Mouse (Mus musculus) thymus, postnatal 0 days (tissue): ENCODE data around the gene Tefm. TPM values are rescaled to one million over a fixed set of nuclear protein-coding genes. Genes with fewer than 3 reads are reported as not detected.
"Not testable (repeated sequence)": the region's sequence is repeated elsewhere in the genome, so short reads cannot be mapped to it uniquely, and the experiment has no call there.

Source experiments
- DNase-seq: peaks from one replicate; pipeline ENCODE4 v3.0.0-alpha.2; 2015; ENCODE audit warnings: low spot score
- polyA plus RNA-seq: library from polyadenylated mRNA; unstranded; fragments of >200 nt; fragmentation: Nextera tagmentation; extraction: Ambion mirVana; gene quantifications from 2 replicates; pipeline ENCODE4 v1.2.1, GENCODE M21; 2015

The Tefm gene
- polyA plus RNA-seq, 1 experiment from 2014 or later: 39.2 TPM

DNA sequence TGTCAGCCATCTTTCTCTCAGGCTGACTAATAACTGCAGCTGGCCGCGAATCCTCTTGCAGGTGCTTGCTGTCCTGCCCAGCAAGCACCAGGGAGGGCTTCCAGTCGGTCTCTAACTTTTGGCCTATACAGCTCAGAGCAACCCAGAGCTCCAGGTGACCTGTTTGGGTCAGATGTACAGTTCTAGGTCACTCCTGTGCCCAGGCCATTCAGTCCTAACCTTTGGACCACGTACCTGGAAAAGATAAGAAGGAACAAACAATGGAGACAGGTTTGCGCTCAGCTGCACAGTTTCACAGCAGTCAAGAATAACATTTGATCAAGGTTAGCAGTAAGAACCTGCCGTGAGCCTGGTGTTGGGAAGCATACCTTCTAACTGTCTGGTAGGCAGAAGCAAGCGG is 17.0 kb upstream of the Tefm start:
- DNase-seq: no peak

DNA sequence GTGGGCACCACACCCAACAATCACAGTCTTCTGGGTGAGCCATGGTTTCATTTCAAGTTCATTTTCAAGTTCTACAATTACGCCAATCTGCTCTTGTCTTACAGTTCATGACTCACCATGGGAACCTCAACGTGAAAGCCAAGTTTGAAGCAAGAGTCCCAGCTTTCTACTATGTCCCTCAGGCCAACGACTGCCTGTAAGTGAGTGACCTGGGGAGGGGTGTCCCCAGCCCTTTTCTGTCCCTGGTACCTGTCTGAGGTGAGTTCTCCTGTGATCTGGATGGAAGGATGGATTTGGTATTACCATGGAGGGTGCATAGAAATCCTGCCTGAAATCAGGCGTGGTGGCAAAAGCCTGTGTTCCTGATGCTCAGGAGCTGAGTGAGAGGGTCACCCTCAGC is 14.9 kb upstream of the Tefm start:
- no peak for DNase-seq

DNA sequence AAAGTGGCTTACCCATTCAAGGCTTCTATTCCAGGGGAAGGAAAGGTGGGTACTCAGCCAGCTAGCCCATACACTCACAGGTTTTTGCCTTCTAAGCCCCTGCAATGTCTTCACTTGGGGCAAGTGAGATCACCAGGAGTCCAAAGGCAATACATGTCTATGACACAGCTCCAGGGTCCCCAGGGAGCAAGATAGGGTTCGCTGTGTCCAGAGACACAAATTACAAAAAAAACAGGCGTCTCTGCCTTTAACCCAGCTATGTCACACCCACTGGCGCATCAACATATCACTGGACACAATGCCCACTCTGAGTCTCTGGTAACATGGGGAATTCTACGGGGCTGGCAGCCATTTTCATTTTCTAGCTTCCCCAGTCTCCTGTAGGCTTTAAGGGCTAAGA is 14.0 kb upstream of the Tefm start:
- DNase-seq: no peak

DNA sequence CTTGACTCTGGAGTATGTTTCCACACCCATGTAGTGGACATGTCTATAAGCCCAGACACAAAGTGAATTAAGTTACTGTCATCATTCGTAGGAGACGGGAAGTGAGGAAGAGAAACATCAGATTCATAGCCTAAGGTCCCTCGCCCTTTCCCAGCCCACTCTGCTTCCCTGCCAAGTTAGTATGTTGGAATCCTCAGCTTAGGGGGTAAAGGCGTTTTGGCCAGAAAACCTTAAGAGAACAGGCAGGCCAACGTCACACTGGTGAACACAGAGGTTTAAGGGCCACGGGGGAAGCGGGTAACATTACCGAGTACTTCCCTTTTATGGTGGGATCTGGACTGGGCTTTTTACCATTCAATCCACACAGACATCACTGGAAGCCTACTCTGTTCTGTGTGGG is 13.6 kb upstream of the Tefm start:
- no peak for DNase-seq

DNA sequence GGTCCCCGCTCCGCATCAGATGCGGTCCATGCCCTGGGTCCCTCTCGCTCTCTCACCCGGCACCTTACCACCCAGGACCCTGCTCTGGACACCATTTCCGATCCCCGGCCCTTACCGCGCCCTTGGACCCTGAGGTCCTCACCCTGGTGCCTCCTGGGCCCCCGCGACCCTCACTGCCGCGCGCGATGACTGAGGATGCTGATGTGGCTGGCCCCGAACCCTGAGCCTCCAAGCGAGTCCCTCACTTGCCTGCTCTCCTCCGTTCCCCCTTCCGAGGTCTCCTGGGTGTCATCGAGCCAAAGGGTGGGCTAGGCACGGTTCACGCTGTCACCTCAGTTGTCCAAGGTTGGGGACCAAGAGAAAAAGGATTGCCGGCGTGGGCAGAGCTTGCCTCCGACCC is 12.5 kb upstream of the Tefm start:
- DNase-seq: no peak

DNA sequence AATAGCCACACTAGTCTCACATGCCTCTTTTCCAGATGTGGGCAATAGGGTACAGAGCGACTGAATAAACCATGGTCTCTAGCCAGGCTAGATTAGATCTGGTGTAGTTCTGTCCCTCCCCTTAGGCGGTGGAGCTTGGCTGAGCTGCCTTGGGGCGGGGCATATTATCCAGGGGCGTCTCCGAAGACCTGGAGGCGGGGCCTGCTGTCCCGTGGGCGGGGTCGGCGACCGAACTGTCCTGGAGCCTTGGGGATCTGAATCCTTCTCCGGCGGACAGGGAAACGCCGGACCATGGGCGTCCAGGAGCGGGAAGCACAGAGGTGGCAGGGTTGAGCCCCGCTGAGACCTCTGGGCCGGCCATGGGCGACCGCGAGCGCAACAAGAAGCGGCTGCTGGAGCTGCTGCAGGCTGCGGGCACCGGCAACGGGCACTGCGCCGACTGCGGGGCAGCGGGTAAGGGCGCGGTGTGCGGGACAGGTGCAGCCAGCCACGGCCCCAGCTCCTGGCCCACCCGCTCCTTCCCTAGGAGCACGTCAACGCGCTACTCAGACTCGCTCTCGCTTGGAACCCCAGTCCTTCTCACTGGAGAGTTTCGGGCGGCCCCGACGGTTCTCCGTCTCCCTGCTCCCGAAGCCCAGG is 12.0 kb upstream of the Tefm start, which contains the start of gene Adap2:
Gene Adap2, plus strand, starts transcription at position 249 of the 639 bp plus-strand sequence.
- DNase-seq: peak; percentile 78

DNA sequence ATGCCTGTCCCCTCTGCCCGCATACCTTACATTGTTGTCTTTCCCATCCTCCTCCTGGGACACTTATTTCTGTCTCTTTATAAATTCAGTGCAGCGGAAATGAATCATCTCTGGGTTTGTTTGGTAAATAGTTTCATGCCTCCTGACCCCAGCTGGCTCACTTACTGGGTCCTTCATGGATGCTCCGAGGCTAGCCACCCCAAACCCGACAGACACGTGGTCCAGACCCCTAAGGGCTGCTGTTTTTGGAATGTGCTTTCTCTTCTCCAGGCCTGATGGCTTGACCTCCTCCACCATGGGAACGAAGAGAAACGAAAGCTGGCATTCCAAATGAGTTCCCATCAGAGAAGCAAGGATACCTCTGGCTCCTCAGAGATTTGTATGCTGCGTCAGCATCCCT is 10.4 kb upstream of the Tefm start:
- no peak for DNase-seq

DNA sequence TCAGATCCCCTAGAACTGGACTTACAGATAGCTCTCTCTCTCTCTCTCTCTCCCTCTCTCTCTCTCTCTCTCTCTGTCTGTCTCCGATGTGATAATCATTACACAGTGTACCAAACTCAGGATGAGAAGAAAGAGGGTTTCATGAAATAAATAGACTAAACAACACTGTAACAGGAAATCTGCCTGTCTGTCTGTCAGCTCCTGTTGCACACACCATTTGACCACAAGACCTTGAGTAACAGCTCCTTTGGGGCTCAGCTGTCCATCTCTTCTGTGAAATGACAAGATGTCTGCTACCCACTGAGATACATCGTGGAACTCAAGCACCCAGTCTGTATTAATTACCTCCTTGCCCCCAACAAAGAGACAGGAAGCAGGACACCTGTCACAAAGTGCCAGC is 9.6 kb upstream of the Tefm start:
- DNase-seq: no peak

DNA sequence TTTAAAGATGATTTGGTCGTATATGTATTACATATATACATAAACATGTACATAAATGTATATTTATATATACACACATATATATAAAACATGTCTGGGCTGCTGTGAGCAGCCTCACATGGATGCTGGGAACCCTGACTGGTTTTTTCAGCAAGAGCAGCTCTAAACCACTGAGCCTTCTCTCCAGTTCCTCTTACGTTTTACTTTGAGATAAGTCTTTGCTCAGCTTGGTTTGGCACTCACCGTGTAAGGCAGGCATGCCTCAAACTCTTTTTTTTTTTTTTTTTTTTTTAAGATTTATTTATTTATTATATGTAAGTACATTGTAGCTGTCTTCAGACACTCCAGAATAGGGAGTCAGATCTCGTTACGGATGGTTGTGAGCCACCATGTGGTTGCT is 8.6 kb upstream of the Tefm start:
- DNase-seq: no peak

DNA sequence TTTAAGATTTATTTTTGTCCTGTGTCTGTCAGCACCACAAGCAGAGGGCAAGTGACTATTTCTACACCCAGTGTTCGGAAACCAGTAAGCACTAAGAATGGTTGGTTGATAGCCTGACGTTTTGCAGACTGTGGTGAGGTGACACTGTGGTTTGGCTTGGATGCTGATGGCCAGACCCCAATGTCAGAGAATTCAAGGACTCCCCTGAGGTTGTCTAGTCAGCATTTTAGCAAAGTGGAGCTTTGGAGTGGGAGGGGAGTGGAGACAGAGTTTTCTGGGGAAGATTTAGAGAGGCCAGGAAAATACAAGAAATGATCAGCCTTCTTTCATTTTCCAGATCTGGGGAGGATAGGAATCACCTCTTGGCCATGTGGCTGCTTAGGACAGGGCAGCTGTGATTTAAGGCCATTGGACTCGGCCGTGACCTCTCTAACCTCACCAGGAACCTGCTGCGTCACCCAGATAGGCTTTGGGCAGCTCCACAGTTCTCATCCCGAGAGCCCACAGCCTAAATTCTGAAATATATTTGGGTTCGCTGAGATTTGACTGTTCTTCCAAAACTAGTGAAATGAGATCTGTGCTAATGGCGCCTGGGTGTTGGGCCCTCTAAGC is 7.5 kb upstream of the Tefm start:
- no peak for DNase-seq

DNA sequence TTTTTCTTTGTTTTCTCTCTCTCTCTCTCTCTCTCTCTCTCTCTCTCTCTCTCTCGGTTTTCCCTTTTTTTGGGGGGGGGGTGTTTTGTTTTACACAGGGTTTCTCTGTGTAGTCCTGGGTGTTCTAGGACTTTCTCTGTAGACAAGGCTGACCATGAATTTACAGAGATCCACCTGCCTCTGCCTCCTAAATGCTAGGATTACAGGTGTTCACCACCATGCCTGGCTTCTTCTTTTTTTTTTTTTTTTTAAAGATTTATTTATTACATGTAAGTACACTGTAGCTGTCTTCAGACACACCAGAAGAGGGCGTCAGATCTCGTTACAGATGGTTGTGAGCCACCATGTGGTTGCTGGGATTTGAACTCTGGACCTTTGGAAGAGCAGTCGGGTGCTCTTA is 7.0 kb upstream of the Tefm start:
- not testable (repeated sequence) for DNase-seq

DNA sequence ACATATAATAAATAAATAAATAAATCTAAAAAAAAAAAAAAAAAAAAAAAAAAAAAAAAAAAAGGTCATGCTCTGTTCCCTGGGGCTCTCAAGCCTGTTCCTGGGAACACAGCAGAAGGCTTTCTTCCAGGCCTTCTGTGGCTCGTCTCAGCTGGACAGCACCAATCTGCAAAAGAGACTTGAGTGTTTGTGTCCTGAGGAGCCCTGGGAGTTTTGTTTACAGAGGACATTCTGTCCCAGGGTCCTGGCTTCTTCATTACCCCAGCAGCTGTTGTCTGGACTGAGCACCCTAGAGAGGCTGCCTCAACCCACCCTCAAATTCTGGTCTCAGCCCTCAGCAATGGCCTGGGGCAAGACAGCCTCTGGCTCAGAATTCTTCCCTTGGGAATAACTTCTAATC is 6.3 kb upstream of the Tefm start:
- DNase-seq: no peak

DNA sequence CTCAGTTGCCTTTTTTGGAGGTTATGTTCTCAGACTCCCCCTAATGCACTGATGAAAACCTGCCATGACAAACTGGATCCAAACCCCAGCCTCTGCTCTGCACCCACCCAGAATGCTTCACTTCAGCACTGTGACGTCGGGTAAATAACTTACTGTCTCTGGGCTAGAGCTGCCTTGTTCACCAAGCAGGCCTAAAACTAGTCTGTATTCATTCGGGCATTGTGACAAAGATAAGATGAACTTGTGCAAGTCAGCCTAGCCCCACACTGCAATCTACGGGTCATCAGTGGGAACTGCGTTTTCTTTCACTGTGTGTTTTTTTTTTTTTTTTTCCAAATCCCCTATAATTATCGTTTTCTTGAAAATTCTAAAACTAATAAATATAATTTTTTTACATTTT is 5.8 kb upstream of the Tefm start:
- peak; percentile 41 for DNase-seq

DNA sequence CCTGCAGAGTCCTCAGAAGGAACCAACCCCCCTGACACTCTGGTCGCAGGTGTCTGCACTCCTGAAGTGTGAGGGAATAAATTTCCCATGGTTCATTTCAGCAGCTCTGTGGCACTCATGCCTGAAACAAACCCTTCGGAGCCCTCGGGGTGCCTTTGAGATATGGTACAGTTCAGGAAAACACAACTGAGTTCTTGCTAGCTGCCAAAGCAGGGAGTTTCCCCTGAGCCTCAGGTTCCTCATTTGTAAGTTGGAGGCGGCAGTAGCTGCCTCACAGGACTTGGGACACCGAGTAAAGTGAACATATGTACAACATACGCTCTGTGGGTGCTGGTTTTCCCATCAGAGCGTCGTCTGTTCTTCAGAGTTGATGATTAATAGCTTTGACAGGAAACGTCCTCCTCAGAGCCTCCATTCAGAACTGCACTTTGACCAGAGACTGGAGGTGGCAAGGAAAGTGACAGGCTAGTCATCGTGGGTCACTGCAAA is 3.9 kb upstream of the Tefm start:
- DNase-seq: peak; percentile 31

DNA sequence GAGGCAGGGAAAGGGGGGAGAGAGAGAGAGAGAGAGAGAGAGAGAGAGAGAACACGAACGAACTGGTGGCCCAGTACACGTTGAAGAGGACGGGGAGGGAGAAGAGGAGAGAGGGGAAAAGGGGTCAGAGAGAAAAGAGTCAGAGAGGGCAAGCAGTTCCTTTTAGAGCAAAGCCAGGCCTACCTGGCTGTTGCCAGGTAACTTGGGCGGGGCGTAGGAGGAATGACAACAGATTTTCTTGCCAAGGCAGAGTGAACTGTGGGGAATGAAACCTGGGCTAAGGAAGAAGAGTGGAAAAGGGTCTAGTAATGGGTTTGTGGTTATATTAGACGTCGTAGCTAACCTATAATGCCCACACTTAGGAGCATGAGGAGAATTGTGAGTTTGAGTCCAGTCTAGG is 897 bp upstream of the Tefm start:
- no peak for DNase-seq

DNA sequence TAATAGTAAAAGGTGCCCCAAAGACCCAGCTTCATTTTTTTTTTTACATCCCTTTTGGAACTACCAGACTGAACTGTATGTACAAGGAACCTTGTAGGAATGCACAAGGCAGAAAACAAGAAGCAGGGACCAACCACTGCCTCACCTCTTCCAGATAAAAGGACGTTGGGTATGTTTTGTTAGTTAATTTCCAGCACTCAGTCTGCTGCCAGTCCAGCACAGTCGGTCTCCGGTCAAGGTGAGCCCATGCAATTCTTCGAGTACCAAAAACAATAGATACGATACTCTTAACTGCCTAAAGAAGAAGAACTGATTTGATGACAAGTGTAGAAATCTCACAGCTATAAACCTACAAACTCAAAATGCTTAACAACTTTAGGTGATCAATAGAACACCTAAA is 4.2 kb downstream of the Tefm start:
- no peak for DNase-seq

DNA sequence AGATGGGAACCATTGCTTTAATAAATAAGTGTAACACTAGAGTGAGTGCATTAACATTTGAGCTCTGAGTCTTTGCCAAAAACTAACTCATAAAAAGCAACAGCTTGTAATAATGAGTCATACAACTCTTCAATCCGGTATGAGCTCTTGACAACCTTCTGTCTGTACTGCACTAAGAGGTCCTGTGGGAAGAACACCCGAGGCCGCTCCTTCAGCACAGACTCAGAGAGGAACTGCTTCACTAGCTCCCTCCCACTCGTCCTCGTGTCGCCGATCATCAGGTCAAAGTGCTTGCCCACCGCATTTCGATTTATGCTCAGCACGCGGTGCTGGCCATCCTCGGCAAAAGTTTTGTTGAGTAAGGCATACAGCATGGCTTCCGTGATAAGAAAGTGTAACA is 5.2 kb downstream of the Tefm start:
- no peak for DNase-seq

DNA sequence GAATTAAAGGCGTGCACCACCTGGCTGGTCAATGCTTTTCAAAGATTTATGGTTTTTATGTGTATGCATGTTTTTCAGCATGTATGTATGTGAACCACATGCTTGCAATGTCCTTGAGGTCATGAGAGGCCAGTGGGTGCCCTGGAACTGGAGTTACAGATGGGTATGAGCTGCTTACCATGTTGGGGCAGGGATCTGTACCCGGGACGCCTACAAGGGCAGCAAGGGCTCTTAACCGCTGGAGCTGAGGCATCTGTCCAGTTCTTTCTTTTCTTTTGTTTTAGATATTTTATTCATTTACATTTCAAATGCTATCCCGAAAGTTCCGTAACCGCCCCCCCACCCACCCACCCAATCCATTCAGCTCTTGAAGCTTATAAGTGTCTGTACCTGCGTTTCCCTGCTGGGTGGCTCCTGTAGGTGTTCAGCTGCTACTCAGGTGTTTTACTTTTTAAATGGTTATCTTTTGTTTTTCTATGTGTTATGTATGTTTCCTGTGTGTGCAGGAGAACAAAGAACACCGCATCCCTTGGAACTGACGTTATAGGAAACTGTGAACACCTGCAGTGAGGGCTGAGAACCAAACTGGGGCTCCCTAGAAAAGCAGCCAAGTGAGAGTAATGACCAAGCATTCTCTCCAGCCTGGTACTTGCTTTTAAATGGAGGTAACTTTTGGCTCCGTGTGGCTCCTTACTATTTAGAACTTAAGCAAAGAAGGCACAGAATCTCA is 5.9 kb downstream of the Tefm start:
- peak; percentile 83 for DNase-seq

DNA sequence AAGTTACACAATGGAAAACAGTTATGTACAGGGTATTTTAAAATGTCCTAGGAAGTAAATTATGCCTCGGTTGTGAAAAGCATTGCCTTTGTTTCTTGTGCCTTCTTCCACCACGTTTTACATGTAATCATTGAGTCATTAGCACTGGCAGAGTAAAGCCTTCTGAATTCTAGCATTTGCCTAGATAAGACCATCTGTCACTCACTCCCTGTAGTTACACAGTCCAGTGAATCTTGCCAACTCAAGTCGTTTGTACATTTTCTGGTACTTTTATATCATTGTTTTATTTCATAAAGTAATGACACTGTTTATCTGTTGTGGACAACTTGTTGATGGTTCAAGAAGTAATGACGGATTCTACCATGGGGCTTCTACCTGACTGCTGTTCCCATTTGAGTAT is 7.2 kb downstream of the Tefm start:
- DNase-seq: no peak

DNA sequence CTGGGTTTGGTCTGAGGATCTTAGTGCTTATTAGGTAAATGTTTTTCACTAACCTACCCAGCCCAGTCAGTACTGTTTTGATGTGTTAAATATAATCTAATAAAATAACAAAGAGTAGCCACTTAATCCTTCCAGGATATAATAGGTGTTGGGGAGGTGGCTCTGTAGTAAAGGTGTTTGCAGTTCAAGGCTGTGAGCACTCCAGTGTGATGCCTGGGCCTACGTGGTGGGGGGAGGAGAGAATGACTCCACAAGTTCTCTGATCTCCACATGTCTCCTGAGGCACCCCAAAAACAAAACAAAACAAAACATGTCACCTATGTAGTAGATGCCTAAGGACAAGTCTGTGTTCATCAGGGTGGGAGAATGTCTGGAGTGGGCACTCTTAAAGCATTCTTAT is 9.9 kb downstream of the Tefm start:
- no peak for DNase-seq

DNA sequence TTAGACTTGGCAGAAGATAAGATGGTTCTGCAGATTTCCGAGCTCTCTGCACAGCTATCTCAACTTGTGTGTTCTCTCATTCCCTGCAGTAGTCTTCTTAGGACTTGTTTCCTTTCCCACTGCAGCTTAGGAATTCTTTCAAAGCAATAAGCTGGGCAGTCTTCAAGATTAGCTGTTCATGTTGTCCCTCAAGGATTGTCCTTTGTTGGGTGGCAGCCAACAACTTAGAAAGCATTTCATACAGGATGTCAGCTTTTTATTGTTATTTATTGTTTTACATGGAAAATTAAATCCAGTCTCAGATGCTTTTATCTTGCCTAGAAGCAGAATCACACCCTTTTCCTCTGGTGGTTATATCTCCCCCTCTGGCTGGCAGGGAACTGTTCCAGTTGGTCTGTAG is 25.6 kb downstream of the Tefm start:
- DNase-seq: no peak

DNA sequence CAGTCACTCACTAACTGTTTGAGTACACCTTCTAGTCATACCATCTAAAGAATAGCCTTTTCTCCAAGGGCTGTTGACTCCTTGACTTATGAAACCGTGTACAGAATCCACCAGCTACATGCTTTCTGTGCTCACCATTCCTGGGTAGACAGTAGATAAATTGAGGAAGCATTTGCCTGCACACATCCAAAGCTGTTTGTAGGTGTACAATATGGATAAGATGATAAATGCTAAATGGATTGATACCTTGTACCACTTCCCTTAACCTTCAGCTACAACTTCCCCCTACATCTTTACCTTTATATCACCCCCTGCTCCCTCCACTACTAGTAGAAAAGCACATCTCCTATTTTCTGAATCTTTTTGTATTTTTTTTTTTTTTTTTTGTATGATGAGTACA is 37.6 kb downstream of the Tefm start:
- no peak for DNase-seq

DNA sequence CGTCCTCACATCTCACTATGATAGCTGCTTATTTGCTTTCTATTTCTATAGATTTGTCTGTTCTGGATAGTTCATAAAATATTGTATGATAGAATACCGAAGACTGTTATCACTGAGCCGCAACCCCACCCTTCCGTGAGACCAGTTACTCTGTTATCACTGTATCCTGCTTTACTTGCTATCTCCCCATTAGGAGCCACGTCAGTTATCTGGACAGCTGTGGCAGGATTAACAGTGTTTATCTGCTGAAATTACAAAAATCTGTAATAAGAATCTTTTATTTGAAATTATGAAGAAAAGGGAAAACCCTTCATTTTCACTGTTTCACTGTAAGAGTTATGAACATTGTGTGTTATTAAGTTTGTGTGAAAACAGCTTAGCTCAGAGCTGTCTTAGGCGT is 40.7 kb downstream of the Tefm start:
- DNase-seq: no peak
